Mouse (Mus musculus) ES-E14 (cell line): ENCODE data around the gene Rp9. TPM values are rescaled to one million over a fixed set of nuclear protein-coding genes. Genes with fewer than 3 reads are reported as not detected.
"Not testable (repeated sequence)": the region's sequence is repeated elsewhere in the genome, so short reads cannot be mapped to it uniquely, and the experiment has no call there.

ENCODE experiments used
- DNase-seq: peaks from one replicate; pipeline ENCODE4 v3.0.0-alpha.2; 2013; ENCODE audit warnings: low read depth, low spot score
- H3K27ac ChIP-seq: 2 replicates; pipeline ENCODE4 v1.5.1; 2012; ENCODE audit warnings: low read depth, mild to moderate bottlenecking, low read length, moderate library complexity, mixed read lengths; ENCODE audit not compliant: poor library complexity, insufficient read depth, severe bottlenecking
- H3K36me3 ChIP-seq: 2 replicates; pipeline ENCODE4 v1.6.1; 2012; ENCODE audit warnings: mild to moderate bottlenecking, low read length, moderate library complexity, mixed read lengths; ENCODE audit not compliant: control insufficient read depth, poor library complexity, insufficient read depth, severe bottlenecking
- H3K4me1 ChIP-seq, 2 experiments: fragments of 150-350 bp in 1 of 2; sonication (generic) in 1 of 2; 2 replicates each; pipeline ENCODE4 v1.6.1; 2012; ENCODE audit warnings: low read length in 2 of 2, mild to moderate bottlenecking in 1 of 2, mixed read lengths in 1 of 2; ENCODE audit not compliant: control insufficient read depth in 2 of 2, insufficient read depth in 2 of 2, poor library complexity in 1 of 2
- H3K4me3 ChIP-seq, 2 experiments: fragments of 150-350 bp in 1 of 2; sonication (generic) in 1 of 2; 2 replicates each; pipeline ENCODE4 v1.5.1; 2012; ENCODE audit warnings: low read length in 2 of 2, low read depth in 1 of 2, mild to moderate bottlenecking in 1 of 2, mixed read lengths in 1 of 2; ENCODE audit not compliant: insufficient read depth in 1 of 2, poor library complexity in 1 of 2, severe bottlenecking in 1 of 2
- H3K9ac ChIP-seq: 2 replicates; pipeline ENCODE4 v1.6.1; 2012; ENCODE audit warnings: low read depth, mild to moderate bottlenecking, low read length, mixed read lengths; ENCODE audit not compliant: poor library complexity, insufficient read depth, severe bottlenecking
- H3K9me3 ChIP-seq: fragments of 150-350 bp; sonication (generic); 2 replicates; pipeline ENCODE4 v1.6.1; 2012; ENCODE audit warnings: low read depth, mild to moderate bottlenecking, low read length; ENCODE audit not compliant: control insufficient read depth, insufficient read depth
- CHD2 ChIP-seq: IDR thresholded peaks from 2 replicates; pipeline ENCODE4 v1.6.1; 2014; ENCODE audit warnings: mild to moderate bottlenecking, low read depth, low read length, inconsistent platforms
- HCFC1 ChIP-seq: IDR thresholded peaks from 2 replicates; pipeline ENCODE4 v1.6.1; 2012; ENCODE audit warnings: low read length, inconsistent platforms, borderline replicate concordance; ENCODE audit not compliant: insufficient read depth
- MAFK ChIP-seq: IDR thresholded peaks from 2 replicates; pipeline ENCODE4 v1.6.1; 2014; ENCODE audit warnings: mild to moderate bottlenecking, low read depth, low read length, inconsistent platforms; ENCODE audit not compliant: insufficient read depth
- ZC3H11A ChIP-seq: IDR thresholded peaks from 2 replicates; pipeline ENCODE4 v1.6.1; 2012; ENCODE audit warnings: low read depth, mild to moderate bottlenecking, inconsistent platforms, low read length, borderline replicate concordance
- ZNF384 ChIP-seq: IDR thresholded peaks from 2 replicates; pipeline ENCODE4 v1.6.1; 2012; ENCODE audit warnings: low read depth, low read length, inconsistent platforms
- in situ Hi-C, 2 experiments: fragments of 600-800 bp; cut with MboI; formaldehyde crosslinking; loops; one replicate each; pipeline ENCODE4 v1.15.1; 2025; ENCODE audit warnings: low sequenced_read_pairs in 2 of 2, inconsistent platforms in 1 of 2; ENCODE audit not compliant: unreplicated experiment in 2 of 2
- total RNA-seq: library from RNA; depleted of rRNA; stranded (reverse); fragments of 300-350 nt; gene quantifications from 2 replicates; pipeline ENCODE4 v1.2.3, GENCODE M21; 2012

Rp9 gene
- total RNA-seq, 1 experiment, result 32.8 TPM

GRCm38 (mm10) chr9:22416187-22416586 is 53.4 kb downstream of the Rp9 start:
- H3K9me3 ChIP-seq, result no peaks in the 10 kb centered on the region
- no peak overlapping the region for H3K9ac ChIP-seq
- in situ Hi-C loops, result no loop called here
- TF ChIP-seq ZC3H11A (no peak), ZNF384 (no peak), MAFK (no peak)
- H3K27ac ChIP-seq, result no peak overlapping the region
- H3K4me3 ChIP-seq, result no peak overlapping the region
- H3K36me3 ChIP-seq, result no peaks in the 10 kb centered on the region
- DNase-seq, result no peak
- H3K4me1 ChIP-seq, result peaks cover 0 to 2% of the 10 kb centered on the region in 2 experiments; a peak in 2 of 4 replicates

DNA sequence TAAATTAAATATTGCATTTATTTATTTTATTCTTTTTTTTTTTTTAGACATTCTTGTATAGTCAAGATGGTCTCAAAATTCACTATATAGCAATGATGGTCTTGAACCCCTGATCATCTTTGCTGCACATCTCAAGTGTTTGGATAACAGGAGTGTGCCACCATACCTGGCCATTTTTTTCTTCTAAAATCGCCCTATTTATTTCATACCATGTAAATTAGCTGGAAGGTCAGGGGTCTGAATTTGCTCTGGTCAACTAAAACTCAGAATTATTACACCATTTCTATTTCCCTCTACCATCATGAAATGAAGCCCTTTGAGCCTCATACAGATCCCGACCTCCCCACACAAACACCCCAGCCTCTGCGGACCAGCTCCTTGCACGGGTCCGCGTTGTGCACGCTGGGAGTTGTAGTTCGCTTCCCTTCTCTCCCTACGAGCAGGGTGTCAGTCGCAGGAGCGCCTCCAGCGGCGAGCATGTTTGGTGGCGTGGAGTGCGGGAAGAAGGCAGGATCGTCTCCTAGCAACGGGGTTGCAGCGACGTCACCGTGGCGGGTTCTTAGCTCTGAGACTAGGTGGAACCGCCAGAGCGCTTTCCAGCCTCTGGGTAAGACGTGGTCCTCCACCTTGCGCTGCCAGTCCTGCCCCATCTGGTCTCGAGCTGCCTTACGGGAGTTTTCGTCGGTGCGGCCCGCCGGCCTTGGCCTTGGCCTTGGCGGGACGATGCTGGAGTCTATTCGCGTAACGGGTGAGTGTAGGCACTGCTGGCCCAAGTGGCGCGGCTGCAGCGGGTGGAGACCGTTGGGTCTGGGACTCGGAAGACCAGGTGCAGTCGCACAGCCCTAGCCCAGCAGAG is 58.3 kb downstream of the Rp9 start, which contains the start of gene 9530077C05Rik:
TSS of gene 9530077C05Rik (plus strand) at position 512 of the 856 bp plus-strand sequence.
- DNase-seq, result peak; percentile 98

GRCm38 (mm10) chr9:22409501-22409900 is 60.0 kb downstream of the Rp9 start:
- Histone ChIP-seq H3K4me3 (no peak overlapping the region), H3K9ac (no peak overlapping the region), H3K9me3 (no peaks in the 10 kb centered on the region), H3K27ac (no peak overlapping the region), H3K36me3 (no peaks in the 10 kb centered on the region), H3K4me1 (no peaks in the 10 kb centered on the region)
- no peak for TF ChIP-seq HCFC1
- TF ChIP-seq MAFK, result no peak
- no peak for TF ChIP-seq CHD2
- no peak for TF ChIP-seq ZNF384
- TF ChIP-seq ZC3H11A, result no peak
- no peak for DNase-seq
- in situ Hi-C loops, result no loop called here

More for the DNA sequence above, 58.3 kb downstream of the Rp9 start, which contains the start of gene 9530077C05Rik:
- Histone ChIP-seq H3K36me3 (no peaks in the 10 kb centered on the region), H3K9me3 (no peaks in the 10 kb centered on the region), H3K4me3 (peak within 1 kb of the TSS; percentile 77 to 87), H3K9ac (peak within 1 kb of the TSS; percentile 70), H3K4me1 (no peaks in the 10 kb centered on the region), H3K27ac (no peak within 1 kb of the TSS)
- in situ Hi-C loops, result no loop called here
- TF ChIP-seq CHD2 (0 out of 2 replicates have a peak, but pooled peaks have one; percentile 9), HCFC1 (peak; percentile 98), ZC3H11A (no peak), MAFK (no peak; the same call in 1 of the 2 replicates), ZNF384 (no peak)

DNA sequence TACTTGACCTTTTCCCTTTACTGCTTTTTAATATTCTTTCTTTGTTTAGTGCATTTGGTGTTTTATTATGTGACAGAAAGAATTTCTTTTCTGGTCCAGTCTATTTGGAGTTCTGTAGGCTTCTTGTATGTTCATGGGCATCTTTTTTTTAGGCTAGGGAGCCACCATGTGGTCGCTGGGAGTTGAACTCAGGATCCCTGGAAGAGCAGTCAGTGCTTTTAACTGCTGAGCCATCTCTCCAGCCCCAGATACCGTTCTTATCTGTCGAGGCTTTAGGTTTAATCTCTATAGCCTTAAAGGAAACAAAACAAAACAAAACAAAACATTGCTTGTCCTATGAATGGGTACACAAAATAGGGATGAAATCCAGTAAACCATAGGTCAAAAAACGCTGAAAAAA is 61.2 kb downstream of the Rp9 start:
- H3K9me3 ChIP-seq, H3K27ac ChIP-seq, H3K36me3 ChIP-seq, DNase-seq, H3K4me1 ChIP-seq, H3K4me3 ChIP-seq, H3K9ac ChIP-seq, in situ Hi-C loops: not testable (repeated sequence)

- H3K9ac ChIP-seq, H3K9me3 ChIP-seq, in situ Hi-C loops, H3K36me3 ChIP-seq, H3K4me3 ChIP-seq, H3K27ac ChIP-seq, H3K4me1 ChIP-seq, DNase-seq: not testable (repeated sequence)
Observed at GRCm38 (mm10) chr9:22407633-22408032, 61.9 kb downstream of the Rp9 start.
